Mouse (Mus musculus): ENCODE data around the gene Lipo3.
A peak's percentile ranks its signal among the peaks of the same experiment; 100 is the strongest.
"Not testable (repeated sequence)": the region's sequence is repeated elsewhere in the genome, so short reads cannot be mapped to it uniquely, and the experiment has no call there.

The Lipo3 gene

DNA sequence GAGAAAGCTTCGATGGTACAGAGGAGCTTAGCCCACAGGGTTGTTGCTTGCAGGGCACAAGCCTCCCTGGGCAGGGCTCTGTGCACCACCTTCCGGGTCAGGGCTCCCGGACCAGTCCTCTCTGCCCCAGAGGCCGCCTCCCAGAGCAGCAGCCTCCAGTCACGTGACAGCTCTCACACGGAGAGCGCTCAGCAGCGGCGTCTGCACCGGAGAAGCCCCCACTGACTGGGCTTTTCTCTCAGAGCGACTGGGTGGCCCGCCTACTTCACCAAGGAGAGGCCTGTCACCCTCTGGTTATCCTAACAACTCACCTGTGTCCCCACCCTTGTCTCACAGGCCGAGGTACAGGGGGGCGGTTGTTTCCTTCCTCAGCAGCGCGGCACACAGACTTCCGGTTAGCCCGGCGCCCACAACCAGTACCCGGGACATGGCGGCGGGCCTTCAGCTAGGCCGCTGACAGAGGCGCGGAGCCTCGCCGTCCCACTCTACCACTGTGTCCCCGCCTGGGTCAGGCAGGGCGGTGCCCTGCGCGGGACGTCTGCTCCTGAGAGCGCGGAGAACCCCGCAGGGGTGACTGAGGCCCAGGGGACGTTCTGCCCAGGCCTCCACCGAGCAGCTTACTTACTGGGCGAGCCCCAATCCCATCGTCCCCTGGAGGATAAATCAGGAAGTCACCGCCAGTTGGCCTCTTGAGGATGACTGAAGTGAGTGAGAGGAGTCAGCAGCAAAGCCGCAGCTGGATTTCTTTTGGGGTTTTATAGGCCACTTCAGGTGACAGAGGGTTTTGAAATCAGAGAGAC is at the start of gene Lipo3:
Gene Lipo3 (minus strand): TSS at position 665 of the 800 bp plus-strand sequence.
- peak; percentile 65 for DNase-seq (ENCODE audit: low read depth, low spot score)

DNA sequence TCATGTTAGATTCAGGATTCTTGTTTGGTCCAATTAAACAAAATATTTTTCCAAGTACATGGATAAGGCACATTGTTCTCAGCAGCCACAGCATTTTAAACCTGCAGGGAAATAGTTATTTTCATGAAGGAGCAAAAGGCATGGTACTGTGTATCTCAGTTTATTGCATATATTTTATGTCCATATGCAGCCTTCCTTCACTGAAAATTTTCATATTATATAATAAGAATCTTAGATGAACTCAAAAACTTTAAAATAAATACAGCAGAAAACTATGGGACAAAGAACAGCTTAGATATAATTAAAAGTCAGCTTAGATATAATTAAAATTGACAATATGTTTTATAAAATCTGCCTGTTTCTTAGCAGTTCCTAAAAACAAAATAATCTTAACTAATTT is 25.6 kb upstream of the Lipo3 start, which contains the start of gene Lipo1:
Gene Lipo1 (minus strand): TSS at position 101 of the 400 bp plus-strand sequence.
- not testable (repeated sequence) for DNase-seq (ENCODE audit: low read depth, low spot score)

DNA sequence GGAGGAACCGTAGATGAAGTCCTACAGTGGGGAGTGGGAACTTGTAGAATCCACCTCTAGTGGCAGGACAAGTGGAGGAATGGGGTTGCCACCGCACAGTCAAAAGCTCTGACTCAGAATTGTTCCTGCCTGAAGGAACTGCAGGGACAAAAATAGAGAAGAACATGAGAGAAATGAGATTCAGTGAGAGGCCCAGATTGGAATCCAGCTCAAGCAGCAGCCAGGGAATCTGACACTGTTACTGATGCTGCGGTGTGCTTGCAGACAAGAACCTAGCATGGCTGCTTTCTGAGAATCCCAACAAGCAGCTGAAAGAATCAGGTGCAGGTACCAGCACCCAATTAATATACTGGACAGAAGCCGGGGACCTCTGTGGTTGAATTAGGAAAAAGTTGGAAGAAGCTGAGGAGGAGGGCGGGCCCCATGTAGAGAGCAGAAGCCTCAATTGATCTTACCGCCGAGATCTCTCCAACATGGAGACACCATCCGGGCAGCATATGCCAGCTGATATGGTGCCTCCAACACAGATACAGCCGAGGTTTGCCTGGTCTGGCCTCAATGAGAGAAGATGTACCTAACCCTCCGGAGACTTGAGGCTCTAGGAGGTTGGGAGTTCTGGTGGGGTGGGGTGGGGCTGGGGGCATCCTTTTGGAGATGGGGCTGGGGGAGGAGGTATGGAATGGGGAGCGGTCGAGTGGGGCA is 25.0 kb upstream of the Lipo3 start:
- no peak for DNase-seq (ENCODE audit: low read depth, low spot score)

DNA sequence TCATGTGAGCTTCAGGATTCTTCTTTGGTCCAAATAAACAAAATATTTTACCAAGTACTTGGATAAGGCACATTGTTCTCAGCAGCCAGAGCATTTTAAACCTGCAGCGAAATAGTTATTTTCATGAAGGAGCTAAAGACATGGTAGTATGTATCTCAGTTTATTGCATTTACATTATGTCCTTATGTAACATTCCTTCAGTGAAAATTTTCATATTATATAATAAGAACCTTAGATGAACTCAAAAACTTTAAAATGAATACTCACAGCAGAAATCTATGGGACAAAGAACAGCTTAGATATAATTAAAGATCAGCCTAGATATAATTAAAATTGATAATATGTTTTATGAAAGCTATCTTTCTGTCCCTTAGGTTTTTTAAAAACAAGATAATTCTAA is 10.5 kb downstream of the Lipo3 start, which contains the start of gene Lipo2:
Gene Lipo2 (minus strand): TSS at position 101 of the 400 bp plus-strand sequence.
- not testable (repeated sequence) for DNase-seq (ENCODE audit: low read depth, low spot score)

DNA sequence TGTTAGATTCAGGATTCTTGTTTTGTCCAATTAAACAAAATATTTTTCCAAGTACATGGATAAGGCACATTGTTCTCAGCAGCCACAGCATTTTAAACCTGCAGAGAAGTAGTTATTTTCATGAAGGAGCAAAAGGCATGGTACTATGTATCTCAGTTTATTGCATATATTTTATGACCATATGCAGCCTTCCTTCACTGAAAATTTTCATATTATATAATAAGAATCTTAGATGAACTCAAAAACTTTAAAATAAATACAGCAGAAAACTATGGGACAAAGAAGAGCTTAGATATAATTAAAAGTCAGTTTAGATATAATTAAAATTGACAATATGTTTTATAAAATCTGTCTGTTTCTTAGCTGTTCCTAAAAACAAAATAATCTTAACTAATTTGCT is 136.6 kb downstream of the Lipo3 start, which contains the start of gene Gm8978:
Gene Gm8978 (minus strand): TSS at position 101 of the 400 bp plus-strand sequence.
- not testable (repeated sequence) for DNase-seq (ENCODE audit: low read depth, low spot score)

DNA sequence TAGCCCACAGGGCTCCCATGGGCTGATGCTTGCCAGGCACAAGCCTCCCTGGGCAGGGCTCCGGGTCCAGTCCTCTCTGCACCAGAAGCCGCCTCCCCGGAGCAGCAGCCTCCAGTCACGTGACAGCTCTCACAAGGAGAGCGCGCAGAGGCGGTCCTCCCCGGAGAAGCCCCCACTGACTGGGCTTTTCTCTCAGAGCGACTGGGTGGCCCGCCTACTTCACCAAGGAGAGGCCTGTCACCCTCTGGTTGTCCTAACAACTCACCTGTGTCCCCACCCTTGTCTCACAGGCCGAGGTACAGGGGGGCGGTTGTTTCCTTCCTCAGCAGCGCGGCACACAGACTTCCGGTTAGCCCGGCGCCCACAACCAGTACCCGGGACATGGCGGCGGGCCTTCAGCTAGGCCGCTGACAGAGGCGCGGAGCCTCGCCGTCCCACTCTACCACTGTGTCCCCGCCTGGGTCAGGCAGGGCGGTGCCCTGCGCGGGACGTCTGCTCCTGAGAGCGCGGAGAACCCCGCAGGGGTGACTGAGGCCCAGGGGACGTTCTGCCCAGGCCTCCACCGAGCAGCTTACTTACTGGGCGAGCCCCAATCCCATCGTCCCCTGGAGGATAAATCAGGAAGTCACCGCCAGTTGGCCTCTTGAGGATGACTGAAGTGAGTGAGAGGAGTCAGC is 172.0 kb downstream of the Lipo3 start:
- peak; percentile 82 for DNase-seq (ENCODE audit: low read depth, low spot score)

DNA sequence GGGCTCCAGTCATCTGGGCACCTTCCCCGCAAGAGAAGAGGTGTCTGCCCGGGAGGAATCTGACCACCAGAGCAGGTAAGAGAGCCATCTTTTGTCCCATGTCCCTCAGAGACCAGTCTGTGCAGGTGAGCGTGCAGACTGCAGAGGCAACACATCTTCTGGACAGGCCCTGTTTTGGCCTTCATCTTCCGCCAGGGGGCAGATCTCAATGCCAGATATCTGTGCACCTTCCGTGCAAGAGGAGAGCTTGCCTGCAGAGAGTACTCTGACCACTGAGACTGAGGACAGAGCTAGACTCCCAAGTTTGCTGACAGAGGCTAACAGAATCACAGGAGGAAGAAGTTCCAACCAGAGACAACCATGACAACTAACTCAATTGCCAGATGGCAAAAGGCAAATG is 193.2 kb downstream of the Lipo3 start:
- peak; percentile 45 for DNase-seq (ENCODE audit: low read depth, low spot score)

DNA sequence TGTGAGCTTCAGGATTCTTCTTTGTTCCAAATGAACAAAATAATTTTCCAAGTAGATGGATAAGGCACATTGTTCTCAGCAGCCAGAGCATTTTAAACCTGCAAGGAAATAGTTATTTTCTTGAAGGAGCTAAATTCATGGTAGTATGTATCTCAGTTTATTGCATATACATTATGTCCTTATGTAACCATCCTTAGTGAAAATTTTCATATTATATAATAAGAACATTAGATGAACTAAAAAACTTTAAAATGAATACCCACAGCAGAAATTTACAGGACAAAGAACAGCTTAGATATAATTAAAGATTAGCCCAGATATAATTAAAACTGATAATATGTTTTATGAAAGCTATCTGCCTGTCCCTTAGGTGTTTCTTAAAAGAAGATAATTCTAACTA is 244.1 kb downstream of the Lipo3 start, which contains the start of gene Lipo4:
Gene Lipo4 (minus strand): TSS at position 101 of the 400 bp plus-strand sequence.
- DNase-seq (ENCODE audit: low read depth, low spot score), result no peak
